Mouse (Mus musculus): ENCODE results near the gene Hoxd13. TPM values are rescaled to one million over a fixed set of nuclear protein-coding genes. Genes with fewer than 3 reads are reported as not detected.

Hoxd13 gene
- total RNA-seq, 2 experiments from 2014 or later = not detected

DNA sequence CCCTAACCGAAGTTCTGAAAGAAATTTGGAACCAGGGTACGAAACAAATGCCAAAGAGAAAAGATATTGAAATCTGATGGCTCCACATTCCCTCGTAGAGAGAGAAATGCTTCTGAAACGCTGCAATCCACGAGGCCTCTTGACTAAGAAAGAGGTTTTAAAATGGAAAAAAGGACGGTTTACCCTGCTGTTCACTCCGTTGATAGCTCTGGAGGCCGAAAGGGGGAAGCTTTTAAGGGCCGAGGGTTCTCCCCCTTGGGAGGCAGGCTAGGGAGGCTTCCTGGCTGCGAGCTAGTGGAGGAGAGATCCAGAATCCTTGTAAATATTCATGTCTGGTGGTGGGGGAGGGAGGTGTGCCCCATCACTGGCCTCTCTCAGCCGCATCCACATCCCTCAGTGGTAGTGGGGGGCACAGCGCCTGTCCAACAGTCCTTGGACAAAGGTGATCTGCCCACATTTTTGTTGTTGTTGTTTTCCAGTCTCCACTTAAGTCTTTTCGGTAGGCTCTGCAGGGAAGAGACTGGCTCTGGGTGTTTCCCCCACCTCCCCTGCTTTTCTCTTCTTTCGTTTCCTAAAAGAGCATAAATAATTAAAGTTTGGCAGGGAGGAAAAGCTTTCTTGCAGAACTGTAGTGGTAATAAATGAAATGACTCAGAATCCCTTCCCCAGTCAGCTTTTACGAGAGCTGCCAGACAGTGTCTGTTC, 10.9 kb downstream of the Hoxd13 start, which contains the start of gene Hoxd11:
Gene Hoxd11 (plus strand): TSS at position 667 of the 705 bp plus-strand sequence.
- no peak for ATAC-seq (replicated peaks; ENCODE audit: poor library complexity)

DNA sequence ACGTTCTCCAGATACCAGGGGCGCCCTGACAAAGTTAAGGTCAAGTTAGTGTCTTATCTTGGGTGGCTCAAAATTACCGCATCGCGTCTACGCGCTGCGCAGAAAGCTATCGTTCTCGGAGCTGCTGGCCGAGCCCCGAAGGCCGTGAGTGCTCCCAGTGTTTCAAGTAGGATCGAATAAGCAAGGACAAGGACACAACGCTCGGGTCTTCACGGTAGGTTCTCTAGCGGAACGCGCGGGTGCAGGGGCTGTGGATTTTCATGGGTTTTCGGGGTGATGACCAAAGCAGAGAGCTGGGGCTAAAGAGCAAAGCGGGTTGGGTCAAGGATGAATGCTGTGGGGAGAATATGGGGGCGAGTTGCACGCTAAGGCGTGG, 11.5 kb downstream of the Hoxd13 start:
- no peak for ATAC-seq (replicated peaks; ENCODE audit: poor library complexity)

DNA sequence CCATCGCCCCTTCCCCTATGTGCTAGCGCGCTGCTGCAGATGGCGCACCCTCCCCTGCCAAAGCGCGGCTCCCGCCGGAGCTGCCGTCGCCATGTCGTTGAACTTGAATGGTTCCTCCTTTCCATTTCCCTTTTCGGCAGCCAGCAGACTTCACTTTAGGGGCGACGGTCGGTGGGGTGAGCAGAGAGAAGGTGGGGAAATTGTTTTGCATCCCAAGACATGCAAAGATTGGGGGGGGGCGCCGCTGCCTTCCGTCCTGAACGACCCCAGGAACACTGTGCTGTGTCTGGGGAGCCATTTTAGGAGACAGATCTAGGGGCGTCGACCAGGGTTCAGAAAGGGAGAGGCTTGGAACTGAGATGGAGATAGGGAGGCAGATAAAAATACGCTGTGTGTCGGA, 11.9 kb downstream of the Hoxd13 start:
- ATAC-seq (replicated peaks; ENCODE audit: poor library complexity) = peak; percentile 41; the same call in 1 of the 2 replicates

DNA sequence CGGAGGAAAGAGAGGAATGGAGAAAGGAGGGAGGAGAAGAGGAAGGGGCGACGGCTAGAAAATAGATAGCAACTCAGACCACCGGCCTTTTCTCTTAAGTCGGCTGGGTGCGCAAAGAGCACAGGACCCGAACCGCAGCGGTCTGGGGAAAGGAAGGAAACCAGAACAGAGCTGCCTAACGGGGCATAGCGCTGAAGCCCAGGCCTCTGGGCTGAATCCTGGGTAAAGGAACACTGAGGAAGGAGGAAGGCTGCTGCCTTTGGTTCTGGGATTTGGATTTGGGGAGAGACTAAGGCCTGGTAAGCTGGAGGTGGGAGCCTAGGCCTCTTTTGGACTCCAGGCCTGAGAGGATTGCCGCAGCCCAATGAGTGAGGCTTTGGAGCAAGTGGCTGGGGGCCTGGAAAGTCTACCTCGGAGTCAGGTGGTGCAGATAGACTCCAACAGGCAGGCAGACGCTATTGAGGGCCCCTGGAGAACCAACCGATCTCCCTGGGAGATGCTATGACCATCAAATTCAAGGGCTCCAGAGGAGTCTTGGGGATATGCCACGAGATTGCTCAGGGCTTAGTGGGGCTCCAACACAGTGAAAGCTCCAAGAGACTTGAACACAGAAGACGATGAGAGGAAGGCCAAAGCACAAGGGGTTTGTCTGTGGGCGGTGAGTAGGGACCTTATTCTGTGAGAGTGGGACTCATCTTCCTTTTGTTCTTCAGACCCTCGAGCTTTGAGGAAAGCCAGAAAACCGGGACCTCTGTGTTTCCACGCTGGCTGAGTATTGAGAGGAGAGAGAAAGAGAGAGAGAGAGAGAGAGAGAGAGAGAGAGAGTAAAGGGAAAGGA, 12.7 kb downstream of the Hoxd13 start:
- no peak for ATAC-seq (replicated peaks; ENCODE audit: poor library complexity)

DNA sequence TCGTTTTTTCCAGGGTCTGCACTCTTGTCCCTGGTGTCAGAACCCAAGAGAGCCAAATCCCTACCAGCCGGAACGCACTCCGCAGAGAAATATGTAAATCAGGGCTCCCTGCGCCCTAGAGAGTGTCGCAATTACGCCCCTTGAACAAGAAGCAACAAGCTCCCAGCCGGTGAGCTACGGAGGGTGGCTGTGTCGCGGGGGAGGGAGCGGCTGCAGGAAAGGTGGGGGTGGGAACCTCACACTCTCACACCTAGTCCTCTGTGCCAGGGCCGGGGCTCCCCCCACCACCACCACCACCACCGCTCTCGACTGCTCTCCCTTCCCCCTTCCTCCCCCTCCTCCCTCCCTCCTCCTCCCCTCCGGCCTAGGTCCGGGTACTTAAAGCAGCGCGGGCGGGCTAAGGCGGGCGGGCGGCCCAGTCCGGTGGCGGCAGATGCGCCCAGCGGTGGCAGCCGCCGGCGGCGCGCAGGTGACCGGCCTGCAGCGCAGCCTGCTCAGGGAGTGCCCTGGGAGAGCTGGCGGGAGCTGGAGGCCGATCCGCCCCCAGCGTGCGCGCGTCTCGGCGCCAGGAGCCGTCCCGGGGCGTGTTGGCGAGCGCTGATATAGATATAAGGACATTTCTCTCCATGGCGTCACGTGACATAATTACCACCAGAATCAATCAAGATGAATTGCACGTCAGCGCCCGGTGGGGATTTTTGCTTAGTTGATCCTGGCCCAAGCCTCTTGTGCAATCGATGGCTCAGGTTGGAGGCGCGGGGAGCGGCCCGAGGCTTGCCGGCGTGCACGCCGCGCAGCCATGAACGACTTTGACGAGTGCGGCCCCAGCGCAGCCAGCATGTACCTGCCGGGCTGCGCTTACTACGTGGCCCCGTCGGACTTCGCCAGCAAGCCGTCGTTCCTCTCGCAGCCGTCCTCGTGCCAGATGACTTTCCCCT, 13.8 kb downstream of the Hoxd13 start:
- no peak for ATAC-seq (replicated peaks; ENCODE audit: poor library complexity)

DNA sequence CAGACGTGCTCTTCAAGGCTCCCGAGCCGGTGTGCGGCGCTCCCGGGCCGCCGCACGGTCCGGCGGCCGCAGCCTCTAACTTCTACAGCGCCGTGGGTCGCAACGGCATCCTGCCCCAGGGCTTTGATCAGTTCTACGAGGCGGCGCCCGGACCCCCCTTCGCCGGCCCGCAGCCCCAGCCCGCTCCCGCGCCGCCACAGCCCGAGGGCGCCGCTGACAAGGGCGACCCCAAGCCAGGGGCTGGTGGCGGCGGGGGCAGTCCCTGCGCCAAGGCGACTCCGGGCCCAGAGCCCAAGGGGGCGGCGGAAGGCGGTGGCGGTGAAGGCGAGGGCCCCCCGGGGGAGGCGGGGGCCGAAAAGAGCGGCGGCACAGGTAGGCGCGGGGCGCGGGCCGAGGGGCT, 14.7 kb downstream of the Hoxd13 start:
- no peak for ATAC-seq (replicated peaks; ENCODE audit: poor library complexity)

DNA sequence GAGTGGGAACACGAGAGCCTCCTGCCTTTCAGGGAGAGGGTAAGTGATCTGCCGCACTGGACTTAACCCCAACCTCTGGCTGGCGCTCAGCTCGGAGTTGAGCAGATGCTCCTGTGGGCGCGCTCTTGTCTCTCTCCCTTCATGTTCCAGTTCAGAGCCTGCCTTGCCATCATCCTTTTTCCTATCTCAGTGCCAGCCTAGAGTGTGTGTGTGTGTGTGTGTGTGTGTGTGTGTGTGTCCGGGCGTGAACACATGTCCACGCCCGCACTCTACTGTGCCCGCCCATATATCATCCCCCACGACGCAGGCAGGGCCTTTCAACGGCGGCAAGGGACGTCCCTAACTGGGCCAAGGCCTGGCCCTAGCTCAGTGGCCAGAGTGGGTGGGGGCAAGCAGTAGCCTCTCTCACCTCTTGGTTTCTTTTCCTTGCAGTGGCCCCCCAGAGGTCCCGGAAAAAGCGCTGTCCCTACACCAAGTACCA, 15.4 kb downstream of the Hoxd13 start:
- no peak for ATAC-seq (replicated peaks; ENCODE audit: poor library complexity)

DNA sequence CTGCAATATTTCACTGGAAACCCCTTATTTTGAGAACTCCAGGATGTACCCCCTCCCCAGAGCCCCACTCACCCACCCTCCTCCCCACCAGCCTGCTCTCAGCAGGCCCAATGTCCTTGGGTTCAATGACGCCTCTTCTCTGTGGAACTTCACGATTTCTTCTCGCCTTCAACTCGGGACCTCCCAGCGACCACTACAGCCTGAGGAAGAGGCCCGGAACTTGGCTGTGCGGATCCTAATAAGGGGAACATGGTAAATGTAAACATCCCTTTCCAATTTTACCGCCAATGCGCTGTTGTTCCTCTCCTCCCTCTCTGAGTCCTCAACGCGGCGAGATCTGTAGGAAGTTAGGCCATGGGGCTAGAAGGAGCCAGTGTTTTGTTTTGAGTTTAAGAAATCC, 16.0 kb downstream of the Hoxd13 start:
- ATAC-seq (replicated peaks; ENCODE audit: poor library complexity) = no peak

DNA sequence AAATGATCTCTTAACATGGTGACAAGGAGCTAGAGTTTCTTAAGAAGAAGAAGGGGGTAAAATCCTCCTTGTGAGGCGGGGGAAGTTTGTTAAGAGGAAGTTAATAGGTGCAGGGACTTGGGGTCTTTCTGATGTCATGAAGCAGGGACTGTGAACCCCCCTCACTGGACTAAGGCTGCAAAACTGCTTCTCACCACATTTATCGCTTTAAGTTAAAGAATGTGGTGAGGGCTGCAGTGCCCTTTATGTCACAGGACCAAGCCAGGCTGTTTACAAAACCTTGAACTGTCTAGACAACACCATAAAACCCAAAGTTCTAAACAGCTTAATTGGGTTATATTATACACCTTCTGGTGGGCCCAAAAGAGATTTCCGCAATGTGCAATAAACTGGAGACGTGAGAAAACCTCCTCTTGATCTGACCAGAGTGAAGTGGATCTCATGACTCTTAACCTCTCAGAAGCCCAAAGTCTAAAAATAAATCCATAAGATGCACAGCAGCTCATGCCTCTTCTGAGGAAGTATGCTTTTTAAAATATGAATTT, 17.0 kb downstream of the Hoxd13 start:
- ATAC-seq (replicated peaks; ENCODE audit: poor library complexity) = no peak

DNA sequence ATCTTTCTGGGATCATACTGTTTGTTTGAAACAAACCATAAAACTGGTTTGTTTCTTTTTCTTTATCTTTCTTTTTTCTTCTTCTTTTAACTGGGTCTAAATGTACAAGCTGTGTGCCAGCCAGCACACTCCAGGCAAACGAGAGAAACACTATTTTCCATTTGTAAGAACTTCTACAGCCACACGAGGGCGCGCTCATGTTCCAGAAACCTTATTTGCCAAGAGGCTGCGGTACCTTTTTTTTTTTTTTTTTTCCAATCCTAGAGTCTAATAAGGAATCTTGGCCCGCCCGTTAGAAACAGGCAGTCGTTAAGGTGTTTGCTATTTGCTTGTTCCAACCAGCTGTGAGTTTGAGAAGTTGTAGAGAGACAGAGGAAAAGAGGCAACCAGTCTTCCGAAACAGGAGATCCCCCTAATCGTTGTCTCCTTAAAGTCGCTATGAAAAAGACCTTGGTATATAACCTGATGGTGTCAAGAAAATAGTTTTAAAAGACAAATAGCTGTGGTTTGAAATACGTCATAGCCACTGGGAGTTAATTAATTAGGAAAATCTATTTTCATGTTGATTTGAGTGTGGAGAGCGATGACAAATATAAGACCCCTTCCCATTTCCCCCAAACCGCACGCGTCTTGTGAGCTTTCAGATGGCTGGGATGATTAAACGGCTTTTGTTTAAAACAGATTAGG, 18.3 kb downstream of the Hoxd13 start:
- peak; percentile 72 for ATAC-seq (replicated peaks; ENCODE audit: poor library complexity)

DNA sequence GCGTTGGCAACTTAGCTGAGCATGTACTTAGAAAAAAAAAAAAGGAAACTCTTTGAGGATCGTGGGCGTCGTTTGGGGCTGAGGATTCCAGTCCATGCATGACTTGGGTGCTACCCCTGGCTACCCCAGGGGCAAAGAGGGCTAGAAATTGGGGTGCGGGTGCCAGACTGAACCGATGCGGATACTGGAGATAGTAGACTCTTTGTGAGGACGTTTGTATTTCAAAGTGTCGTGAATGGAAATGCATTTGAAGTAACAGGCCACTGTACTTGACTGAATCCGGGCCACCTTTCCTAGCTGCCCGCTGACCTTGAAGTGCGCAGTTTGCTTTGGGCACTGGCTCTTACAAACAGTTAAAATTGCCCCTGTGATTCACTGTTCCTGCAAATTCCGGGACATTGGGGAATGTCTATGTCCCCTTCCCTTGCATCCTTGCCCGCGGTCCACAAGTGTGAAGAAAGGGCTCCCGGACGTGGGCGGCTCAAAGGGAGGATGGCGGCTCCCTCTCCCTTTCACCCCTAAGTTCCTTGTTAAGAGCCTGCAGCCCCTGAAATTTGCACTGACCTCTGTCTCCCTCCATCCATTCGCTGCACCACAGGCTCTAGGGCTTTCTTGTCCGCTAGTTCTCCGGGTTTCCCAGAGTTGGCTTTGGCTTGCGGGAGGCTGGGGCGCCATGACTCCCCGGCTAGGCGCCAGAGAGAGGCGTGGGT, 19.0 kb downstream of the Hoxd13 start:
- no peak for ATAC-seq (replicated peaks; ENCODE audit: poor library complexity)

DNA sequence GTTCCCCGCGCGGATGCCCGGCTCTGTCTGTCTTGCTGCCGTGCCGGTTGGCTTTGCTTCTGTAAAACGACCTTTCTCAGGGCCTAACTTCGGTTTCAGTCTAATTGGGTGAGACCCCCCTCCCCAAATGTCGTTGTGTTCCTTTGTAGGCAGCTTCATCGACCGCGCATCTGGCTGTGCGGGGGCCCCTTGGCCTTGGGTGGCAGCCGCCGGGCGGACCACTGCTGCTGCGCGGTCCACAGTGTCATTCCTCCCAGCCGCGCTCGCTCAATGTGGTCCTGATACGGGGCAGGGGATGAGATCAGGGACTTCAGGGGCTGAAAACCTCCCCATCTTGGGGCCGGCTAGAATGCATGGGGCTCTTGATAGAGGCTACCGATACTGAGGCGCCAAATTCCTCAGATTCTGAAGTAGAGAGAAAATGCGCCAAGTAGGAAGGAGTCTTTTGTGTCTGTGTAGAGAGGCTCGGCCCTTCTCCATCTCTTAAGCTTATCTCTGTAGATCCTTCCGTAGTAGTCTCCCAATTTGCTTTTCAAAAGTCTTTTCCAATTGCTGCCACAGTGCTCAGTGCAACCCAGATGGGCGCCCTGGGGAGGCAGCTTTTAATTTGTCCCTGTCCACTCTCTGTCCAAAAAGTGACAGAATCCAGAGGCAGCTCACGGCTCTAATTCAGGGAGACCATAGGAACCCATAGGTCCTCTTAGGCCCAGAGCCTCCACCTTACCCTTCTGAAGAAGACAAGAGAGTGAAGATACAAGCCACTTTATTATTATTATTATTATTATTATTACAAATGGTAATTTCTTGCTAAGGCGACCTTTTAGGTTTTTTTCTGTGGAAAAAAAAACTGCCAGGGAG, 19.8 kb downstream of the Hoxd13 start:
- no peak for ATAC-seq (replicated peaks; ENCODE audit: poor library complexity)

DNA sequence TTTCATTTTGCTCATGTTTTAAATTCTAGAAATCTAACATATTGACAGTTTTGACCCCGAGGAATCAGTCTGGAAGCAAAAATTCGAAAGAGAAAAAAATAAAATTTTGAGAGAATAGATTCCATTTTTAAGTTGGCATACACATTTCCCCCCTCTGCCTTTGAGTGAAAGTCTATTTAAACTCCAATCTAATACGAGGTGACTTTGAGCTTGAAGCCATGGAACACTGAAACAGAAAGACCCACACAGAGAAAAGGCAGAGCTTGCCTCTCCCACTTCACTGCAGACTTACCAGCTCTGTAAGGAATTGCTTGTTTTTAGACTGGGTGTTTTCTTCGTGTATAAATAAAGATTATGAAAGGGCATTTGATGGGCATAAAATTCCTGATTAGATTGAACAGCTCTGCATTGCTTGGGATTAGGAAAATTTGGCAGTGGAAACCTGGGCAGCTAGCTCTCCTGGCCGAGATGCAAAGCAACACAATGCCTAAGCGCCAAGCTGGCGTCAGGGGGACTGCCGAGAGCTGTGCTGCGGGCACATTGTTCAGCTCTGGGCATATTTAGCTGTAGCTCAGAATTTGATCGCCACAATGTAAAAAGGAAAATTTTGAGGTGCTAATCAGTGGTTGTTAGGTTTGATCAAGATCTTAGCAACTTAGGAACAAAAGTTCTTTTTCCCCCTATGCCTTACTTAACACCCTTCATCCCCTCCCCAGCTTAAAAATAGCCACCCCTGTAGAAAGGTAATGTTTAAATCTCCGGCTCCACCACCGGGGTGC, 20.9 kb downstream of the Hoxd13 start:
- no peak for ATAC-seq (replicated peaks; ENCODE audit: poor library complexity)

DNA sequence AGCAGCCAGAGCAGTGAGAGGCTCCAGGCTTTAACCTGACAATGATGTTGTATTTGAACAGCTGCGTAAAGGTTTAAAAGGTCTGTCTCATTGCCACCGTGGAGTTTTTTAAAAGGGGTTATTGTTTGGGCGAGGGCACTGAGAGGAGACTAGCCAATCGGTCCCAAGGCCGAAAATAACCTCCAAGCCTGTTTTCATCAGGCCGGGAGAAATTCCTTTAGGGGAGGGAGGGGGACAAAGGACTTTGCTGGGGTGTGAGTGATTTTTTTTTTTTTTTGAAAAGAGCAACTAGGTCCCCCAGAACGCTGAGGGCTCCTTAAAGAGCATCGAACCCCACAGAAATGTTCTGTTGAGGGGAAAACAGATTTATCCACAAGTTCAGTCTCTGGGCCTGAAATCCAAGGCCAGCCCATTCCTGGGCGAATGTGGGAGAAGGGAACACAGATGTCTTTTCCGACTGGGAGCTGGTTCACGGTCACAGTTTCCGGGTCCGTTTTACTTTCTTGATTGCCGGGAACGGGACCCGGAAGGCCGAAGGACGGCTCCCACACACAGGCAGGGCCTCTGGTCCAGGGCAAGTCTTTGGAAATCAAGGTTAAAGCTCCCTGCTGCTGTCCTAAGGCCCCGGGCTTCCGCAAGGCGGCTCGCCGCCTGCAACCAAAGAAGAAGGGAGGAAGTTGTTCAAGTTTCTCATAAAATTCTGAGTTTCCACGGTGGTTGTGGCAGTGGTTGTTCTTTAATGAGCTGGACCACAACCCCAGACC, 21.6 kb downstream of the Hoxd13 start:
- ATAC-seq (replicated peaks; ENCODE audit: poor library complexity) = no peak; the same call in 1 of the 2 replicates

DNA sequence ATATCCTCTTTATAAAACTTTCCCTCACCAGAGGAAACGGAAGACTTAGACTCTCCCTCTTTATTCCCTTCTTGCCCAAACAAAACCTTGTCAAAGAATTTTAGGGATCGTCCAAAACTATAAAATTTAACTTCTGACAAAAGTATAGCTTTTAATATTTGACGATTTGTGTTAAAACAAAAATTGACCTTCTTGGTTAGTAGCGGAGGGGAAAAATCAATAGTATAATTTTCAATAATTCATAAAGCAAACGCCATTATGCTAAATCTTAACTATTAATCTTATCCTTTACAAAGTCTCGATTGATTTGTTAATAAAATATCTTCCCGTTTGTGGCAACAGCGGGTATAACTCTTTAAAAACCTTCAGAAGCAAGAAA, 22.2 kb downstream of the Hoxd13 start:
- ATAC-seq (replicated peaks; ENCODE audit: poor library complexity) = no peak

DNA sequence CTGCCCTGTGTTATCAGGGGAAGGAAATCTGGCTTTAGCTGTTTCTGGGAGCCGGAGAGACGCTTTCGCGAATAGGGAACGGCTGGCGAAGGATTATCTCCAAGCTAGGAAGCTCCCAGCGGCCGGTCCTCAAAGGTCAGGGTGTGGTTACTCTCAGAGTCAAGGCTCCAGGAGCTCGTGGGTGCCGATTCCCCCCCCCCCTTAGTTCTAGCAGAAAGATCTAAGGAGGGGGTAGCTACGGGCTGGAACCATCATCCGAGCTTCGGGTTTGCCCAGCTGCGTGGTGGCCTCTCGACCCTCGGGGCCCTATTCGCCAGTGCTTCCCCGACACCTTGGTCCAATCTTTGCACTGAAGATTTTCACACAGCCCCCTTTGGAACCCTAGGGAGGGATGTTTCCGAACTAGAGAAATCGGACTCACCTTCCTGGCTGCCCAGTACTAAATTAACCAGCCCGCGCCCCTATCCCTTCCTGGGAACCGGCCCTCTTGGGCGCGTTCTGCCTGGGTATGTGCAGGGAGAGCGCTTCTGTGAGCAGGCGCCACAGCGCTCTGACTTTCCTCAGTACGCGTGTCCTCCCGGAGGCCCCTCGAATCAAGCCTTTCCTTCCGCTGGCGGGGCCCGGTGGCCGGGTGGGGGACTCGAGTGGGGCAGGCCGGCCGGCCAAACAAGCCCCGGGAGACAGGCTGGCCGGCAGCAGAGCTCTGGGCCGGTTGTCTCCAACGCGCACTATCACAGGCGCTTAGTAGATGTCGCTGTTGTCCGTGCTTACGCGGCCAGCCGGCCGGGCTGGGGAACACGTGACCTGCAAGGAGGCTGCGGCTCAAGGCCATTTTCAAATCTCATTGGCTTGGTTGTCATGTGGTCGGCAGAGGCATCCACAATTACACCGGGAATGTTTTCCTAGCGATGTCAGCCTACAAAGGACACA, 23.2 kb downstream of the Hoxd13 start, which contains the start of gene Hoxd10:
Gene Hoxd10 (plus strand): TSS at position 903 of the 930 bp plus-strand sequence.
- ATAC-seq (replicated peaks; ENCODE audit: poor library complexity) = peak; percentile 23; the same call in 1 of the 2 replicates
